Mouse (Mus musculus): ENCODE measurements around the gene Pcca.

DNA sequence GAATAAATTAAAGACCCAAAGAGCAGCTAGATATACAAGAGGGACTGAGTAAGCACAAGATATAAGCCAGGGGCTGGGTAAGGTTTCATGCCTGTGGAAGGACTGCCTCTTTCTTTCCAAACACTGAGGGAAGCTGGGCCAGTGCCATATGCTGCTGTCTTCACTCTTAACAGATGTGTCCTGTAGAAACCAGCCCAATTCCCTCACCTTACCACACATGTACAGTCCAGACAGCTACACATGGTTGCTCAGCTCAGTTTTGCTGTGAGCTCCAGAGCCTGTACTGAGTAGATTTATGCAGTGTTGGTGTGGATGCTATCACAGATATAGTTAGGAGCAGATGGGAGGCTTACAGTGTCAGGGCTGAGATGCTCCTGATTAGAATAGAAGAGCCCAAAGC lies 366.6 kb downstream of the Pcca start:
- no peak for TF ChIP-seq POLR2A (IDR thresholded peaks at IDR 0.05; ENCODE audit: insufficient read depth, low read length)
- no peak for TF ChIP-seq CTCF (IDR thresholded peaks at IDR 0.05; ENCODE audit: low read depth, low read length)
- TF ChIP-seq EP300 (IDR thresholded peaks at IDR 0.05; ENCODE audit: insufficient read depth, low read depth, low read length): no peak

Measured in ES-Bruce4 (cell line).